Mouse (Mus musculus): ENCODE measurements around the gene Mst1. TPM values are rescaled to one million over a fixed set of nuclear protein-coding genes. Genes with fewer than 3 reads are reported as not detected.

The Mst1 gene
- polyA plus RNA-seq, 1 experiment from 2014 or later, result not detected

- H3K4me2 ChIP-seq, result no peak overlapping the region
- H3K36me3 ChIP-seq (replicated peaks), result peaks cover 11% of the 10 kb centered on the region
Measured at GRCm38 (mm10) chr9:108107867-108108266, 27.6 kb downstream of the Mst1 start.

DNA sequence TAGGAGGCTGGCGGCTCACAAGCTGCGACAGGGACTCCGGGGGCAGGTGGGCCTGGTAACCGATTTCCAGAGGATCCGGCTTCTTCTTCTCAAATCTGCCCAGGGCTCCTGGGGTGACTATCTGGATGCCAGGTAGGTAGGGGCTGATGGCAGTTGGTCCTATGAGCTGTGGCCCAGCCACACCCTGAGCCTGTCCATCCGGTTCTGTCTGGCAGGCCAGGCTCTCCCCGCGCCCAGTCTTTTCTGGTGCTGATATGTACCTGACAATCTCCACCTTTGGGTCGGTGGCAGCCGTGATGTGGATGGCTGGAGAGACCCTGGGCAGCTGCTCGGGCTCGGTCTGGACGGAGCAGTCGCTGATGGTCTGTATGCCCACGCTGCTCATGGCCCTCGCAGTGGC, 29.9 kb downstream of the Mst1 start:
- peaks cover 12% of the 10 kb centered on the region for H3K4me1 ChIP-seq
- ATAC-seq (replicated peaks), result no peak
- H3K36me3 ChIP-seq (replicated peaks), result peaks cover 16% of the 10 kb centered on the region
- H3K27me3 ChIP-seq (replicated peaks), result no peaks in the 10 kb centered on the region
- H3K4me2 ChIP-seq, result no peak overlapping the region
- no peak overlapping the region for H3K27ac ChIP-seq
- no peak overlapping the region for H3K9ac ChIP-seq
- no peak overlapping the region for H3K4me3 ChIP-seq
- 89% methylated on average over 16 of the region's 16 CpGs for WGBS
- H3K9me3 ChIP-seq, result no peaks in the 10 kb centered on the region

More at GRCm38 (mm10) chr9:108107867-108108266, 27.6 kb downstream of the Mst1 start:
- Histone ChIP-seq H3K4me1 (peaks cover 17% of the 10 kb centered on the region), H3K9me3 (no peaks in the 10 kb centered on the region), H3K27ac (no peak overlapping the region), H3K4me3 (no peak overlapping the region), H3K27me3 (replicated peaks) (no peaks in the 10 kb centered on the region), H3K9ac (no peak overlapping the region)
- 96% methylated on average over 16 of the region's 16 CpGs for WGBS
- no peak for ATAC-seq (replicated peaks)

GRCm38 (mm10) chr9:108111101-108111592, 30.9 kb downstream of the Mst1 start:
- 0 out of 2 replicates have a peak overlapping the region, but pooled peaks have one; percentile 10 for H3K27ac ChIP-seq
- peaks cover 24% of the 10 kb centered on the region for H3K36me3 ChIP-seq (replicated peaks)
- no peak for ATAC-seq (replicated peaks)
- H3K4me1 ChIP-seq, result peaks cover 7% of the 10 kb centered on the region
- H3K9me3 ChIP-seq, result no peaks in the 10 kb centered on the region
- H3K4me2 ChIP-seq, result peak overlapping the region; percentile 31
- H3K4me3 ChIP-seq, result no peak overlapping the region
- 8% methylated on average over 22 of the region's 22 CpGs for WGBS
- H3K9ac ChIP-seq, result no peak overlapping the region
- no peaks in the 10 kb centered on the region for H3K27me3 ChIP-seq (replicated peaks)

DNA sequence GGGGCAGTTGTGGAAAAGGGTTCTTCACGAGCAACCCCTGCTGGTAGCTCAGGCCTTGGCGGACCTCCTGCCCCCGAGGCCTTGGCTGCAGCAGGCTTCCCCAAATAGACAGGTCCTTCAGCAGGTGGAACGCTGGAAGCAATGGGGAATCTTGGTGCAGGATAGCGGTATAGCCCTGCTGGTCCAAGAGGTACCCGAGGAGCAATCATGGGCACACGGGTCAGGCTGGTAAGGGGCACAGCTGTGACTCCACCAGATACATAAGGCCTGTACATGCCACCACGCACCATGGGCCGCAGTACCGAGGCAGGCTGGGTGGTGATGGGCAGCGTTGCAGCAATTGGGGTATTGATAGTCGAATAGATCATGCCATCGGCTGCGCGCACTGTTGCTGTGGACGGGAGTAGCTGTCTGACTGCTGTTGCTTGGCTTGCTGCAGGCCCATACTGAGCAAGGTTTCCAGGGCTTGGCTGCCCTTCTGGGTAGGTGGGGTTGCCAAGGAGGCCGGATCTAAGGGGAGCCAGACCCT, 31.4 kb downstream of the Mst1 start:
- peaks cover 7% of the 10 kb centered on the region for H3K4me1 ChIP-seq
- H3K4me3 ChIP-seq, result no peak overlapping the region
- H3K9me3 ChIP-seq, result no peaks in the 10 kb centered on the region
- H3K27ac ChIP-seq, result 0 out of 2 replicates have a peak overlapping the region, but pooled peaks have one; percentile 10
- H3K9ac ChIP-seq, result no peak overlapping the region
- peak overlapping the region; percentile 31 for H3K4me2 ChIP-seq
- no peaks in the 10 kb centered on the region for H3K27me3 ChIP-seq (replicated peaks)
- no peak for ATAC-seq (replicated peaks)
- WGBS, result 75% methylated on average over 17 of the region's 17 CpGs
- H3K36me3 ChIP-seq (replicated peaks), result peaks cover 29% of the 10 kb centered on the region

DNA sequence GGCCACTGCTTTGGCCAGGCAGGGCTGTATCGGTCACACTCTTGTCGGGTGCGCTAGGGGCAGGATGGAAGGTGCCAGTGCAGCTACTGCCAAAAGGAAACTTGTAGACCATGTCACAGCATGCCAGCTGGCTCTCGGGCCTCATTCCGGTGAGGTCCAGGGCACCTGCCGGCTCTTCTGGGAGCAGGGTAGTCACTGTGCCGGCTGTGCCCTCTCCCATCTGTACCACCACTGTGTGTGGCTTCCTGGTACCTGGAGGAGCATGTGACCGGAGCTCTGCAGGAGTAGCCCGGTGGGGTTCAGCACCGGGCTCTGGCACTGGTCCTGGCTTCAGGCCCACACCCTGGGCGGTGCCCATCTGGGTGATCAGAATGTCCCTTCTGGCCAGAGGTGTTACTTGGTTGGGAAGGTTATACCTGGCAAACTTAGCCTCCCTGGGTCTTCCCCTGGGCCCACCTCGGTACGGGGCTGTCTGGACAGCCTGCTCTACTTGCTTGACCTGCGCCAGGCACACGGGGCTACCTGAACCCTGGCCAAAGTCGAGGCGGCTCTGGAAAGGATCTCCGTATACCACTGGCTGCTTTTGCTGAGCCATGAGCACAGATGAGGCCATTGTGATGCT, 32.6 kb downstream of the Mst1 start:
- H3K36me3 ChIP-seq (replicated peaks), result peaks cover 34% of the 10 kb centered on the region
- H3K4me1 ChIP-seq, result peaks cover 7% of the 10 kb centered on the region
- no peak overlapping the region for H3K4me2 ChIP-seq
- H3K27me3 ChIP-seq (replicated peaks), result no peaks in the 10 kb centered on the region
- no peak overlapping the region for H3K27ac ChIP-seq
- 95% methylated on average over 18 of the region's 18 CpGs for WGBS
- H3K9me3 ChIP-seq, result no peaks in the 10 kb centered on the region
- no peak overlapping the region for H3K9ac ChIP-seq
- no peak overlapping the region for H3K4me3 ChIP-seq
- ATAC-seq (replicated peaks), result no peak

GRCm38 (mm10) chr9:108115290-108116077, 35.2 kb downstream of the Mst1 start:
- no peak for ATAC-seq (replicated peaks)
- Histone ChIP-seq H3K4me2 (no peak overlapping the region), H3K36me3 (replicated peaks) (peaks cover 34% of the 10 kb centered on the region)

DNA sequence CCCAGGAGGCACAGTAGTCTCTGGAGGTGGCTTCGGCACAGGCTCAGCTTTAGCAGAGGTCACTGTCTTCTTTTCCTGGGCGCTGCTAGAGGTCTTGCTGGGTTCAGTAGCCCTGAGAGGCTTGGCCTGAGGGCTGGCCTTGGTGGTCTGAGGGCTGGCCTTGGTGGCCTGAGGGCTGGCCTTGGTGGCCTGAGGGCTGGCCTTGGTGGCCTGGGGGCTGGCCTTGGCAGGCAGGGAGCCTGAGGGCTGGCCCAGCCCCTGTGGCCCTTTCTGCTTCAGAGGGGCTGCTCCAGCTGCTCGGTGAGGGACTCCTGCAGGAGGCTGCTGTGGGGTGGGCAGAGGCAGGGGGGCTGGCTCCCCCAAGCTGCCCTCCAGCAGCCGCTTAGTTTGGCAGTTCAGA, 36.9 kb downstream of the Mst1 start:
- ATAC-seq (replicated peaks), result no peak
- no peak overlapping the region for H3K27ac ChIP-seq
- no peaks in the 10 kb centered on the region for H3K27me3 ChIP-seq (replicated peaks)
- H3K9me3 ChIP-seq, result no peaks in the 10 kb centered on the region
- H3K36me3 ChIP-seq (replicated peaks), result peaks cover 34% of the 10 kb centered on the region
- H3K9ac ChIP-seq, result no peak overlapping the region
- no peak overlapping the region for H3K4me3 ChIP-seq
- H3K4me2 ChIP-seq, result no peak overlapping the region
- H3K4me1 ChIP-seq, result no peaks in the 10 kb centered on the region
- 58% methylated on average over 4 of the region's 4 CpGs for WGBS

More at GRCm38 (mm10) chr9:108115290-108116077, 35.2 kb downstream of the Mst1 start:
- 71% methylated on average over 43 of the region's 43 CpGs for WGBS
- no peaks in the 10 kb centered on the region for H3K9me3 ChIP-seq
- H3K27ac ChIP-seq, result no peak overlapping the region
- H3K9ac ChIP-seq, result no peak overlapping the region
- no peaks in the 10 kb centered on the region for H3K27me3 ChIP-seq (replicated peaks)
- no peak overlapping the region for H3K4me3 ChIP-seq
- H3K4me1 ChIP-seq, result peaks cover 7% of the 10 kb centered on the region

- no peak for ATAC-seq (replicated peaks)
- Histone ChIP-seq H3K9me3 (no peaks in the 10 kb centered on the region), H3K36me3 (replicated peaks) (peaks cover 20% of the 10 kb centered on the region), H3K9ac (no peak overlapping the region), H3K27ac (no peak overlapping the region), H3K27me3 (replicated peaks) (no peaks in the 10 kb centered on the region), H3K4me3 (no peak overlapping the region), H3K4me2 (no peak overlapping the region), H3K4me1 (no peaks in the 10 kb centered on the region)
- 53% methylated on average over 11 of the region's 11 CpGs for WGBS
Measured at GRCm38 (mm10) chr9:108119891-108120411, 39.7 kb downstream of the Mst1 start.

GRCm38 (mm10) chr9:108120671-108121070, 40.4 kb downstream of the Mst1 start:
- Histone ChIP-seq H3K4me1 (no peaks in the 10 kb centered on the region), H3K4me3 (no peak overlapping the region), H3K27ac (no peak overlapping the region), H3K36me3 (replicated peaks) (peaks cover 18% of the 10 kb centered on the region), H3K9ac (no peak overlapping the region), H3K27me3 (replicated peaks) (no peaks in the 10 kb centered on the region), H3K4me2 (no peak overlapping the region), H3K9me3 (no peaks in the 10 kb centered on the region)
- WGBS, result 90% methylated on average over 8 of the region's 8 CpGs
- ATAC-seq (replicated peaks), result no peak

- Histone ChIP-seq H3K9me3 (no peaks in the 10 kb centered on the region), H3K4me1 (no peaks in the 10 kb centered on the region), H3K9ac (no peak overlapping the region), H3K4me2 (no peak overlapping the region), H3K27ac (no peak overlapping the region), H3K27me3 (replicated peaks) (no peaks in the 10 kb centered on the region), H3K36me3 (replicated peaks) (peaks cover 13% of the 10 kb centered on the region), H3K4me3 (no peak overlapping the region)
- ATAC-seq (replicated peaks), result no peak
- 85% methylated on average over 10 of the region's 10 CpGs for WGBS
Measured at GRCm38 (mm10) chr9:108121170-108121969, 41.1 kb downstream of the Mst1 start.

DNA sequence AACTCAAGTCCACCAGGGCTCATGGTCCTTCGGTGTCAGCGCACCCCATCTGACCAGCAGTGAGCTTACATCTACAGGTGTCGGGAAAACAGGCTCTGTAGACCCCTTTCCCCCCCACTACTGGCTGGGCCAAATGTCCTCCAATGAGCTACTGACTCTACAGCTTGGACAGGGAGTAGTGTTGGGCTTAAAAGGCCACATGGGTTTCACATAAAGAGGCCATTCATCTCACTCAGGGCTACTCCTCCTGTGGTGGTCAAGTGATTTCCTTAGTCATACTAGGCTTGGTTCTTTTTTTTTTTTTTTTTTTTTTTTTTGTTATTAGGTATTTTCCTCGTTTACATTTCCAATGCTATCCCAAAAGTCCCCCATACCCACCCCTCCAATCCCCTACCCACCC, 43.7 kb downstream of the Mst1 start:
- ATAC-seq (replicated peaks), result no peak
- Histone ChIP-seq H3K27ac (no peak overlapping the region), H3K36me3 (replicated peaks) (0 out of 2 replicates have a peak, but pooled peaks cover 6% of the 10 kb centered on the region), H3K27me3 (replicated peaks) (no peaks in the 10 kb centered on the region), H3K4me1 (no peaks in the 10 kb centered on the region), H3K4me2 (no peak overlapping the region), H3K9ac (no peak overlapping the region), H3K4me3 (no peak overlapping the region), H3K9me3 (no peaks in the 10 kb centered on the region)
- WGBS, result 93% methylated on average over 4 of the region's 4 CpGs

Data from midbrain, embryonic 15.5 days (tissue).